Mouse (Mus musculus) cerebellum, adult 11-12 months (tissue): Measurements from ENCODE around the gene Pet117.
A peak's percentile ranks its signal among the peaks of the same experiment; 100 is the strongest.

ENCODE experiments used
- DNase-seq: peaks from one replicate; pipeline ENCODE4 v3.0.0; 2022

Pet117 gene

GRCm38 (mm10) chr2:144386296-144386695, 17.5 kb downstream of the Pet117 start:
- no peak for DNase-seq

GRCm38 (mm10) chr2:144388416-144388815, 19.6 kb downstream of the Pet117 start:
- no peak for DNase-seq

GRCm38 (mm10) chr2:144399531-144399930, 30.7 kb downstream of the Pet117 start:
- DNase-seq, result no peak

GRCm38 (mm10) chr2:144400659-144401058, 31.9 kb downstream of the Pet117 start:
- DNase-seq, result no peak

- no peak for DNase-seq
Measured at GRCm38 (mm10) chr2:144409037-144409436, 40.2 kb downstream of the Pet117 start.

- no peak for DNase-seq
Measured at GRCm38 (mm10) chr2:144410603-144411002, 41.8 kb downstream of the Pet117 start.

- DNase-seq, result peak; percentile 9
Measured at GRCm38 (mm10) chr2:144414646-144415045, 45.9 kb downstream of the Pet117 start.

GRCm38 (mm10) chr2:144416859-144417258, 48.1 kb downstream of the Pet117 start:
- no peak for DNase-seq

GRCm38 (mm10) chr2:144418062-144418461, 49.3 kb downstream of the Pet117 start:
- no peak for DNase-seq

- no peak for DNase-seq
Measured at GRCm38 (mm10) chr2:144422094-144422675, 53.4 kb downstream of the Pet117 start.
